Mouse (Mus musculus): ENCODE data around the gene Rps27l. TPM values are rescaled to one million over a fixed set of nuclear protein-coding genes. Genes with fewer than 3 reads are reported as not detected.
A peak's percentile ranks its signal among the peaks of the same experiment; 100 is the strongest.

Gene Rps27l
- total RNA-seq, 2 experiments from 2014 or later = 41.6 to 49.4 TPM

DNA sequence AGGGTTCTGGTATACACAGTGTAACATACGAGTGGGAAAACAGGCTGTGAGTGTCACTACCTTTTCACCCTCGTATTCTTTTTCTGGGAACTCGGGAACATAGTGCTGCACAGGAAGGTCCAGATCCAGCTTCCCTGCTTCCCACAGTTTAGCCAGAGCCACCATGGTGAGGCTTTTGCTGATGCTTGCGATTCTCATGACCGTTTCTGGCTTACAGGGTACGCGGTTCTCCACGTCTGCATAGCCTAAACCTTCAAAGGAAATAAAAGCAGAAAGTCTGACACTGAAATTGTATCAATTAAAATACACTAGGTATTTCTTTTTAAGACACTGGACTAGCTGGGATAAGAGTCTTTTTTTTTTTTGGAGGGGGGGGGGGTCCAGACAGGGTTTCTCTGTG lies 25.2 kb downstream of the Rps27l start:
- no peak for DNase-seq (ENCODE audit: extremely low spot score in 1 of 2, low spot score in 2 of 2)
- intact Hi-C loops (cut with DNase I) = loop anchor here (10.0 kb wide), 2 partner anchors 326 to 456 kb away; partner anchors contain the start of gene Fbxl22

DNA sequence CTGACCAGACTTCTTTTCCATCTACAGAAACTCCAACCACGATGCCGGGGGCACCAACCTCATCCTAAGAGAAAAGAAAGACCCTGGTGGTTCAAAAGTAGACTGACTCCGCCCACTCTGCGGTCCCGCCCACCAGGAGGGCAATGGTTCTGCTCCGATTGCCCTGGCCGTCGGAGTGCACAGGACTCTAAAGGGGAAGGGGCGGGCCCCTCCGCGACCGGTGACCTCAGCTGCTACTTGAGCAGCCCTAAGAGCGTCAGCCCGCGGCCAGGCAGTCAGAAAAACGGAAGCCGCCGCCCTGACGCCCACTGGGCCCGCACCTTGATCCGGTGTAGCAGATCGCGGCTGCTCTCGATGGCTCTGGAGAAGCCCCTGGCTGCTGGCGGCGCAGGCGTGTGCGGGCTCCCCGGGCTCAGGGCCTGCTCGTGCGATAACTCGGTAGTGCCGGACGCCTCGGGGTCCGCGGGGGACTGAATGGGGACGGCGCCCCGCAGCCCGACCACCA lies 28.9 kb downstream of the Rps27l start:
- DNase-seq (ENCODE audit: extremely low spot score in 1 of 2, low spot score in 2 of 2) = peak; percentile 48 to 92
- intact Hi-C loops (cut with DNase I) = loop anchor here (10.0 kb wide), 2 partner anchors 330 to 460 kb away; partner anchors contain the start of gene Fbxl22

DNA sequence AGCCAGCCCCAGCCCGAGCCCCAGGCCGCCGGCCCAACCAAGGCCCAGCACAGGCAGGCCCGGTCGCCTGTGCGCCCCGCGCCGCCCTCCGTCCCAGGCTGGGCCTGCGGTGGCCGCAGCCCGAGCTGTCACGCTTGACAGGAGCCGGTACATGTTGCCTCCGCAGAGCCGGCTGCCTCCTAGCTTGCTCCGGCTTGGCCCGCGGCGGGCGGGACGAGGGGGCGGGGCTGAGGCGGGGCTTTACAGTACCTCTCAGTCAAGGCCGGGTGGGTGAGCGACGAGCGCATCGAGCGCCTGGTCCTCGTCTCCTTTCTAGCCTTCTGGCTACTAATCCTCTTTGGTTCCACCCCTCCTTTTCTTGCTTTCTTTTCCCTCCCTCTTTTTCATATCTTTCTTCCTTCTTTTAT lies 29.4 kb downstream of the Rps27l start, which contains the start of gene Lactb:
Lactb (minus strand) TSS at position 246 of the 407 bp plus-strand sequence.
- peak; percentile 91 to 98 for DNase-seq (ENCODE audit: extremely low spot score in 1 of 2, low spot score in 2 of 2)
- intact Hi-C loops (cut with DNase I) = loop anchor here (10.0 kb wide), 2 partner anchors 330 to 460 kb away; partner anchors contain the start of gene Fbxl22

DNA sequence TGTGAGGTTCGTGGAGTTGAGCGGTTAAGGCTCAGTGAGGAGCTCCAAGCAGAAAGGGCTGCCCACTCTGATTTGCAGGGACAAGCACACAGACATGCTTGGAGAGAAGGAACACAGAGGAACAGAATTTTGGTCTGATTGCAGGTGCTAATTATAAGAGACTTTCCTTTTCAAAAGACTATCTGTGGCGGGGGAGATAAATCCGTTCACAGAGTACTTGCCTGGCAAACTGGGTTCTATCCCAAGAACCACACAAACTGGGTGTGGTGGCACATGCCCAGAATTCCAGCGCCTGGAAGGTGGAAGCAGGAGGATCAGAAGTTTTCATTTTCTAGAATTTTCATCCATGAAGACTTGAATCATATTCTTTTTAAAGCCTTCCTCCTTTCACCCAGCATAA lies 31.2 kb downstream of the Rps27l start:
- DNase-seq (ENCODE audit: extremely low spot score in 1 of 2, low spot score in 2 of 2) = no peak
- intact Hi-C loops (cut with DNase I) = loop anchor here (10.0 kb wide), 2 partner anchors 332 to 462 kb away; partner anchors contain the start of gene Fbxl22

DNA sequence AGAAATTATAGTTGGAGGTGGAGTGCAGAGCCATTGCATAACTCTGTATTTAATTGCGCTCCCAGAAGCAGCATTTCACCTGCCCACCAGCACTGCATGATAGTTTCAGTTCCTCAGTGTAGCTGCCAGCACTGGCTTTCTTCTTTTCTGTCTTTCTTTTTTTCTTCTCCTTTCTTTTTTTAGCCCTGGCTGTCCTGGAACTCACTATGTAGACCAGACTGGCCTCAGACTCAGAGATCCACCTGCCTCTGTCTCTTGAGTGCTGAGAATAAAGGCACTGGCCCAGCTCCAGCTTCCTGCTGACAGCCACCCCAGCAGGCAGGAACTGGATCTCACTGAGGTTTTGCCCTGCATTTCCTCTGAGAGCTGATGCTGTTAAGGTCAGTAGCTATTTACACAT lies 32.1 kb downstream of the Rps27l start:
- intact Hi-C loops (cut with DNase I) = loop anchor here (10.0 kb wide), 2 partner anchors 333 to 463 kb away; partner anchors contain the start of gene Fbxl22
- peak in 1 of 2 experiments; percentile 54 for DNase-seq (ENCODE audit: extremely low spot score in 1 of 2, low spot score in 2 of 2)

DNA sequence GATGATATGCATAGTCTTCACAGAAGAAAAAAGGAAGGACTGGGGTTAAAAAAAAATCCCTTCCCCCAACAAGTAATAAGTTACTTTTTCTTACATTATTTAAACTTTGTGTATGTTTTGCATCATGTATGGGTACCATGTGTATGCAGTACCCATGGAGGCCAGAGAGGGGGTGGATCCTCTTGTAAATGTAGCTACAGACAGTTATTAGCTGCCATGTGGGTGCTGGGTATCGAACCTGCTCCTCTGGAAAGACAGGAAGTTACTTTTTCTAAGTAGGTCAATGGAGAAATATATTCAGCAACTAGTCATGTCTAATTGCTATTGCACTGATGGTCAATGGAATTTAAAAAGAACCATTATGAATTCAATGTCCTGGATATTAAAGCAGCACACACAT lies 32.6 kb downstream of the Rps27l start:
- intact Hi-C loops (cut with DNase I) = loop anchor here (10.0 kb wide), 2 partner anchors 334 to 464 kb away; partner anchors contain the start of gene Fbxl22
- no peak for DNase-seq (ENCODE audit: extremely low spot score in 1 of 2, low spot score in 2 of 2)

DNA sequence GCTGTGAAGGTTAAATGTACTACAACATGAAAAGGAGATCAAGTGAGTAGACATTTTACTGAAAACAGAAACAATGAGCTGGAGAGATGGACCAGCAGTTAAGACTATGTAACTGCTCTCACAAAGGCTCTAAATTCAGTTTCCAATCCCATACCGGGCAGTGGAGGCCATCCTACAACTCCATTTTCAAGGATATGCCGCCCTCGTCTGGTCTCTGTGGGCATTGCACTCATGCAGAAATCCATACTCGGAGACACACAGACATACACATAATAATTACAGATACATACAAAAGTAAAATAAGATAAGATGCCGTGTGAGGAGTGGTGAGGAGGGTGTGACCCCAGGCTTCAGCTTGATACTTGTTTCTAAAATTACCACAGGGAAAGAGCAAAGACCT lies 34.6 kb downstream of the Rps27l start:
- DNase-seq (ENCODE audit: extremely low spot score in 1 of 2, low spot score in 2 of 2) = peak; percentile 71 to 77
- intact Hi-C loops (cut with DNase I) = no loop called here

DNA sequence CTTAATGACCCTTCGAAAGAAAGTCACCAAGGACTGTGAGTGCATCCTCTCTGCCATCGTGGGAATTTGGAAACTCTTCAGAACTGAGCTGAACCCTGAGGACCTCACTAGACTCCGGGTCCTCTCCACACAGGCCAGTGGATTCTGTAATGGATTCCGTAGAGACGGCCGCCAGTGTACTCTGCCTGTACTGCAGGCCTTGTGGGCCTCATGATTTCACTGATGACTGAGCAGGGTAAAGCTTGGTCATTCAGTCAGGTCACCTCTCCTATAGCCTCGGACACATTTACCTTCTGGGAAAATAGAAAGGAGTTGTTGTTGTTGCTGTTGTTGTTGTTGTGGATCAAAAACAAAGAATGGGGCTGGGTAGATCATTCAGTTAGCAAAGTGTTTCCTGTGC lies 36.2 kb downstream of the Rps27l start:
- no peak for DNase-seq (ENCODE audit: extremely low spot score in 1 of 2, low spot score in 2 of 2)
- intact Hi-C loops (cut with DNase I) = no loop called here

DNA sequence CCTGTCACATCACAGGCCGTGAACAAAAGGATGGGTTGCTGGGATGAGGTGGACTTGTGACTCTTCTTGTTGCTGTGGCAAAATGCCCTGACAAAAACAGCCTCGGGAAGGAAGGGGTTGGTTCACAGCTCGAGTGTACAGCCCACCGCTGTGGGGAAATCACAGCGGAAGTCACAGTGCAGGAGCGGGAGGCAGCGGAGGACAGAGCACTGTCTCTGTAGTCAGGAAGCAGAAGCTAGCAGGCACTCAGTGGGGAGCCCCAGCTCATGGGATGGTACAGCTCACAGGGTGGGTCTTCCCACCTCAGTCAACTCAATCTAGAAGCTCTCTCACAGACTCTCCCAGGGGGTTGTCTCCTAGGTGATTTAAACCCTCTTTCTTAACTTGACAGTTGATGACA lies 39.5 kb downstream of the Rps27l start:
- intact Hi-C loops (cut with DNase I) = no loop called here
- peak in 1 of 2 experiments; percentile 53 for DNase-seq (ENCODE audit: extremely low spot score in 1 of 2, low spot score in 2 of 2)

DNA sequence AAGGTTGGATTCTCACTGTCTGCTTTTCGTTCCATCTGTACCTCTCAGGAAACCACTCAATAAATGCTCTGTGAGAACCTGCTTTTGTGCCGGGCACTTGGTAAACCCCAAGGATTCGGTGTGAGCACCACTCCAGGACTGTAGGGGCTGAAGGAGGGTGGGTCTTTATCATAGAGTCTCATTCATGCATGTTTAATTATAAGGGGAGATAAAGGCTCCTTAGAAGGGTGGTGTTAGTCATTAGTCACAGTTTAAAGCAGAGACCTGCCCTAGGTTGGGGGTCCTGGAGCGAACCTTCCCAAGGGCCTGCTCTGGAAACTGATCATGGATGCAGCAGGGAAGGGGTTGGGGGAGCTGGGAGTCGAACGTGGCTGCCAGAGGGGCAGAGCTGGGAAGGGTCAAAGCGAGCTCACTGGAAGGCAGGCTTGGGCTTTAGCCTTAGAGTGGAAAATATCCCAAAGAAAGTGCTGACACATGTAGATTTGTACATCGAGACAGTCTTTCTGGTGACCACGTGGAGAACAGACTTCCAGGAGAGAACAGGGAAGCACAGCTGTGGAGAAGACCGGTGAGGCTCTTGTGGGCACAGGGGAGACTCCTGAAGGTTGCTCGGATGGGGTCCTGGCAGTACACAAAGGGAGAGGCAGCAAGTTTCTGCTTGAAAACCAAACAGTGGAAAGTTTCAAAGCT lies 42.5 kb downstream of the Rps27l start:
- no peak for DNase-seq (ENCODE audit: extremely low spot score in 1 of 2, low spot score in 2 of 2)
- intact Hi-C loops (cut with DNase I) = no loop called here

DNA sequence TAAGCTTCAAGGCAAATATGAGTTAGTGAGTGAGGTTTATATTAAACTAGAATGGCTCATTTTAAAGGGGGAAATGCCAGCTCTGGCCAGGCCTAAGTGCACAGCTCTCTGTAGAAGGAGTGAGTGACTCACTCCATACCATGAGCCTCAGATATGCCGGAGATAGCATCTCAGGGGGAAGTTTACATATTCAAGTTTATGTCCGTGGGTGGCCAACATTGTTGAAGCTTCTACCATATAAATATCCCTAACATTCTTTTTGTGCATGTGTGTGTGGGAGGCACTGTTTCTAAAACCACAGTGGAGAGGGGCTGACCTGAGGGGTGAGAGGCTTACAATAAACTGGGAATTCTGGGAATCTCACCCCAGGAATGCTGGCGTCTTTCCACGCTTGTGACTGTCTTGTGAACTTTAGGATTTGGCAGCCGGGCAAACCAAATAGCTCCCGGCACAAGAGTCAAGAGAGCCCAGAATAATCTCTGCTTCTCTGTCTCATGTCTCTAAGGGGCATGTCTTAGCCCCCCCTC lies 43.1 kb downstream of the Rps27l start:
- intact Hi-C loops (cut with DNase I) = no loop called here
- peak in 1 of 2 experiments; percentile 82 for DNase-seq (ENCODE audit: extremely low spot score in 1 of 2, low spot score in 2 of 2)

DNA sequence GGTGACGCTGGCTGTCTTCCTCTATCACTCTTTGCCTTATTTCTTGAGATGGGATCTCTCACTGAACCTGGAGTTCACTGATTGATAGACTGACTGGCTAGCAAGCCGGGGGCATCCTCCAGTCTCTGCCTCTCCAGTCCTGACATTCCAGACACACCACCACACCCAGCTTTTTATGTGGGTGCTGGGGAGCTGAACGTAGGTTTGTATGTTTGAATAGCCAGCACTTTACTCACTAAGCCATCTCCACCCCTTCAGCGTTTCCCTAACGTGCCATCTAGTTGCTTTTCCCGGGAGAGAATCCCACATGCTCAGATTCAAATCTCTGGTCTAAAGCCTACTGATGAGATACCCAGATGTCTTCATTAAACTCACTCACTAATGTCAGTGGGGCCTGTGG lies 43.7 kb downstream of the Rps27l start:
- no peak for DNase-seq (ENCODE audit: extremely low spot score in 1 of 2, low spot score in 2 of 2)
- intact Hi-C loops (cut with DNase I) = no loop called here

DNA sequence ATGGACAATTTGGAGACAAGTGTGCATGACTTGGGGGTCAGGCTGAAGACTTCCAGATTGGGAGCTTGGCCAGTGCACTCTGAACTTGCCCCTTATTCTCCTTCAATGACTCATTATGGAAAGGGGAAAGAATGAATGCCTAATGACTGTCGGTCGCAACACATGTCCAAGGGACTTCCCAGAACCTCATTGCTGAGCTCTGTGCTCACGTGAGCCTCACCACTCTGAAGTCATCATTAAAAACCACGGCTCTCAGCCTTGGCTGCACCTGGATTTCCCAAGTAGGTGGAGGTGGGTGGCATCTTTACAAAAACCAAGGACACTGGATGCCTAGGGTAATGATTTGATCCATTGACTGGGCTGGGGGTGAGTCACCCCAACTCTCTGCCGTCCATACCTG lies 44.2 kb downstream of the Rps27l start:
- DNase-seq (ENCODE audit: extremely low spot score in 1 of 2, low spot score in 2 of 2) = no peak
- intact Hi-C loops (cut with DNase I) = no loop called here

DNA sequence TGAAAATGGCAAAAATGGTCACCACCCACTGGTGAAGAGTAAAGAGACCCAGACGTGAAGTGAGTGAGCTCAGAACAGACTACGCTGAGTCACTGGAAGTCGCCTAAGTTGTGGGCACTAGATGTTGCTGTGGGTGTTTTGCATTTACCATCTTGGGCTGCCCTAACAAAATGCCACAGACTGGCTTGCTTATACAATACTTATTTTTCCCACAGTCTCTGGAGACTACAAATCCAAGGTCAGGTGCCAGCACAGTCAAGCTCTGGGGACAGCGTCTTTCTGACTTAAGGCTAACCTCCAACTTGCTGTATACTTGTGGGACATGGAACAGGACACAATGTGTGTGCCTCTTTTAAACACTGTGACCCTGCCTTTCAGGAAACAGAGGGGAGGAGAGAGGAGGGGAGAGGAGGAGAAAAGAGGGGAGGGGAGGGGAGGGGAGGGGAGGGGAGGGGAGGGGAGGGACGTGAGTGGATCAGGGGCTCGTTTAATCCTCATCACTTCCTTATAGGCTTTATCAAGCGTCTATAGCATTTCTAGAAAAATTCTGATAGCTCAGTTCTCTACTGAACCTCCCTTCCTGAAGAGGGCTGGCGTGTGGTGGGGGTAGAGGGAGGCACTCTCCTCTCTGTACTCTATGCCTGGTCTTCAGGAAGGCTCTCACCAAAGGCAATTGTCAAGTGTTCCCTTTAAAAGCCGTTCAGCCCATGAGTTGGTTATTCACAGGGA lies 45.3 kb downstream of the Rps27l start:
- intact Hi-C loops (cut with DNase I) = no loop called here
- DNase-seq (ENCODE audit: extremely low spot score in 1 of 2, low spot score in 2 of 2) = no peak

DNA sequence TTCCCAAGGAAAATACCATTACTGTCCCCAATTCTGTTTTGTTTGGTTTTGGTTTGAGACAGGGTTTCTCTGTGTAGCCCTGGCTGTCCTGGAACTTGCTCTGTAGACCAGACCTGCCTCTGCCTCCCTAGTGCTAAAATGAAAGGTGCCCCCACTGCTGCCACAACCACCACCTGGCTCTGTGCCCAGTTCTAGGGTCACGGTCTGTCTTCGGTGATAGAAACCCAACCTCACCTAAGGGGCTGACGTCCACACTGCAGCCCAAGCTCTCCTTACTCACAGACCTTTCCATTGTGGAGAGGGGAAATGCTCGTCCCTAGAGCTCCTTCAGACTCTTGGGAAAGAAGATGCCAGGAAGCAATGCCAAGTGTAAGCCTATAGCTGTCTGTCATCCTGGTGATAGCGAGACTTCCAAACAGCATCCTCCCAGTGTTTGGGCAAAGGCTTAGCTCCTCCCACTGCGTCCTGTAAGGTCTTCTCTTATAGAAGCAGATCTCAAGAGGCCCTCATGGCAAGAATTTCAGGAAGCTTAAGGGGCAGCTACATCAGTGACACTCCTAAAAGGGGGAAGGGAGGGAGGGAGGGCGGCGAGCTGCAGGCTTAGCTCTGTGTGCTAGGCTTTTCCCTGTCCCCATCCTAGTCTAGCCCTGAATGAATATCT lies 46.0 kb downstream of the Rps27l start:
- intact Hi-C loops (cut with DNase I) = no loop called here
- DNase-seq (ENCODE audit: extremely low spot score in 1 of 2, low spot score in 2 of 2) = no peak

Data from left cerebral cortex, postnatal 10 days (tissue).